Mouse (Mus musculus): Measurements from ENCODE around the gene Fmnl2. TPM values are rescaled to one million over a fixed set of nuclear protein-coding genes. Genes with fewer than 3 reads are reported as not detected.

Gene Fmnl2
- total RNA-seq, 2 experiments from 2014 or later = 49.0 to 53.0 TPM

- DNase-seq (ENCODE audit: low spot score in 2 of 2) = no peak
These were observed 171.2 kb downstream of the Fmnl2 start for GRCm38 (mm10) chr2:53028868-53029267.

- DNase-seq (ENCODE audit: low spot score in 2 of 2) = no peak
These were observed 172.2 kb downstream of the Fmnl2 start for GRCm38 (mm10) chr2:53029716-53030431.

- no peak for DNase-seq (ENCODE audit: low spot score in 2 of 2)
These were observed 172.8 kb downstream of the Fmnl2 start for GRCm38 (mm10) chr2:53030432-53030826.

- DNase-seq (ENCODE audit: low spot score in 2 of 2) = no peak
These were observed 180.6 kb downstream of the Fmnl2 start for GRCm38 (mm10) chr2:53038253-53038652.

- DNase-seq (ENCODE audit: low spot score in 2 of 2) = no peak
These were observed 181.1 kb downstream of the Fmnl2 start for GRCm38 (mm10) chr2:53038737-53039136.

- no peak for DNase-seq (ENCODE audit: low spot score in 2 of 2)
These were observed 189.4 kb downstream of the Fmnl2 start for GRCm38 (mm10) chr2:53047031-53047430.

- DNase-seq (ENCODE audit: low spot score in 2 of 2) = no peak
These were observed 190.2 kb downstream of the Fmnl2 start for GRCm38 (mm10) chr2:53047749-53048387.

GRCm38 (mm10) chr2:53050376-53050775 is 192.7 kb downstream of the Fmnl2 start:
- peak in 1 of 2 experiments; percentile 19 for DNase-seq (ENCODE audit: low spot score in 2 of 2)

GRCm38 (mm10) chr2:53051502-53051901 is 193.8 kb downstream of the Fmnl2 start:
- no peak for DNase-seq (ENCODE audit: low spot score in 2 of 2)

GRCm38 (mm10) chr2:53053714-53054113 is 196.1 kb downstream of the Fmnl2 start:
- DNase-seq (ENCODE audit: low spot score in 2 of 2) = no peak

GRCm38 (mm10) chr2:53056556-53056955 is 198.9 kb downstream of the Fmnl2 start:
- DNase-seq (ENCODE audit: low spot score in 2 of 2) = peak in 1 of 2 experiments; percentile 36

GRCm38 (mm10) chr2:53057291-53057690 is 199.6 kb downstream of the Fmnl2 start:
- no peak for DNase-seq (ENCODE audit: low spot score in 2 of 2)

GRCm38 (mm10) chr2:53061363-53062000 is 203.8 kb downstream of the Fmnl2 start:
- DNase-seq (ENCODE audit: low spot score in 2 of 2) = peak; percentile 48 to 51

GRCm38 (mm10) chr2:53066973-53067372 is 209.3 kb downstream of the Fmnl2 start:
- DNase-seq (ENCODE audit: low spot score in 2 of 2) = no peak

- no peak for DNase-seq (ENCODE audit: low spot score in 2 of 2)
These were observed 212.9 kb downstream of the Fmnl2 start for GRCm38 (mm10) chr2:53070607-53071006.

- DNase-seq (ENCODE audit: low spot score in 2 of 2) = no peak
These were observed 222.1 kb downstream of the Fmnl2 start for GRCm38 (mm10) chr2:53079693-53080286.

- no peak for DNase-seq (ENCODE audit: low spot score in 2 of 2)
These were observed 224.4 kb downstream of the Fmnl2 start for GRCm38 (mm10) chr2:53082045-53082444.

- no peak for DNase-seq (ENCODE audit: low spot score in 2 of 2)
These were observed 224.8 kb downstream of the Fmnl2 start for GRCm38 (mm10) chr2:53082501-53082900.

GRCm38 (mm10) chr2:53083241-53083640 is 225.6 kb downstream of the Fmnl2 start:
- no peak for DNase-seq (ENCODE audit: low spot score in 2 of 2)

GRCm38 (mm10) chr2:53085617-53086202 is 228.1 kb downstream of the Fmnl2 start:
- peak; percentile 62 to 66 for DNase-seq (ENCODE audit: low spot score in 2 of 2)

- no peak for DNase-seq (ENCODE audit: low spot score in 2 of 2)
These were observed 231.1 kb downstream of the Fmnl2 start for GRCm38 (mm10) chr2:53088744-53089143.
